Mouse (Mus musculus) forebrain, embryonic 11.5 days (tissue): Measurements from ENCODE around the gene Trpv6. TPM values are rescaled to one million over a fixed set of nuclear protein-coding genes. Genes with fewer than 3 reads are reported as not detected.

Source experiments
- ATAC-seq: fragments of 200-750 bp; cut with Nextera tagmentation; replicated peaks from 2 replicates; pipeline ENCODE4 v1.8.0; 2017; ENCODE audit warnings: moderate TSS enrichment; ENCODE audit not compliant: low FRiP score
- DNase-seq: peaks from one replicate; pipeline ENCODE4 v3.0.0-alpha.2; 2017; ENCODE audit warnings: low spot score
- H3K27ac ChIP-seq: fragments of 300-500 bp; sonication (generic); 2 replicates; pipeline ENCODE4 v1.5.1; 2014; ENCODE audit warnings: low read depth, low read length
- H3K27me3 ChIP-seq: fragments of 300-500 bp; sonication (generic); 2 replicates; pipeline ENCODE4 v1.6.1; 2014; ENCODE audit warnings: mild to moderate bottlenecking, low read length, mixed read lengths; ENCODE audit not compliant: control insufficient read depth, insufficient read depth
- H3K36me3 ChIP-seq: fragments of 300-500 bp; sonication (generic); 2 replicates; pipeline ENCODE4 v1.6.1; 2014; ENCODE audit warnings: mild to moderate bottlenecking, low read length, moderate library complexity, mixed read lengths; ENCODE audit not compliant: control insufficient read depth, insufficient read depth
- H3K4me1 ChIP-seq: fragments of 300-500 bp; sonication (generic); replicated peaks from 2 replicates; pipeline ENCODE4 v1.6.1; 2014; ENCODE audit warnings: low read length, mixed read lengths; ENCODE audit not compliant: control insufficient read depth, insufficient read depth
- H3K4me2 ChIP-seq: fragments of 300-500 bp; sonication (generic); 2 replicates; pipeline ENCODE4 v1.6.1; 2014; ENCODE audit warnings: low read depth, mild to moderate bottlenecking, low read length, moderate library complexity, mixed read lengths; ENCODE audit not compliant: severe bottlenecking
- H3K4me3 ChIP-seq: fragments of 300-500 bp; sonication (generic); 2 replicates; pipeline ENCODE4 v1.5.1; 2014; ENCODE audit warnings: low read depth, low read length
- H3K9ac ChIP-seq: fragments of 300-500 bp; sonication (generic); 2 replicates; pipeline ENCODE4 v1.6.1; 2014; ENCODE audit warnings: low read length
- H3K9me3 ChIP-seq: fragments of 300-500 bp; sonication (generic); 2 replicates; pipeline ENCODE4 v1.6.1; 2016; ENCODE audit warnings: low read length, mixed read lengths; ENCODE audit not compliant: control insufficient read depth
- WGBS: fragments of 180-500 bp; shearing (Covaris S2); extraction: QIAGEN DNeasy Blood & Tissue Kit; methylation state at CpG from one replicate; pipeline ENCODE4 v1.1.7; 2014; 5-methylcytosine and 5-hydroxymethylcytosine counted together
- polyA plus RNA-seq: library from polyadenylated mRNA; unstranded; fragments of >200 nt; fragmentation: Nextera tagmentation; extraction: Ambion mirVana; gene quantifications from 2 replicates; pipeline ENCODE4 v1.2.1, GENCODE M21; 2014

Gene Trpv6
- polyA plus RNA-seq, 1 experiment from 2014 or later, result 0.27 TPM

DNA sequence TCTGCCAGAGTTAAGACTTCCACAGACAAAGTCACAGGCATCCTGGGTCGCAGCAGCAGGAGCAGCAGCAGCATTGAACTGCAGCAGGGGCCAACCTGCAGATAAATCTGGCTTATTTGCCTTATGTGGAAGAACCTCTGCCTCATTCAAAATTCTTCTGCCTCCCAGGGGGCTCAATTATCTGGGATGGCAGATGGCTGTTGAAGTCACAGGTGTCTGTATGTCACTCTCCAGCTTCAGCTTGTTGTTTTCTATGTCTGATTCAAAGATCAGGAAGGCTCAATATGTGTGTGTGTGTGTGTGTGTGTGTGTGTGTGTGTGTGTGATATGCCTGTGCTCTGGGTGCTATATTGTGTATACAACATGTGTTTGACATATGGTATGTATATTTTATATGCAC, 1.2 kb upstream of the Trpv6 start:
- Histone ChIP-seq H3K27me3 (no peaks in the 10 kb centered on the region), H3K9ac (no peak overlapping the region), H3K4me2 (no peak overlapping the region), H3K4me1 (no peaks in the 10 kb centered on the region), H3K9me3 (no peaks in the 10 kb centered on the region), H3K4me3 (no peak overlapping the region), H3K36me3 (no peaks in the 10 kb centered on the region), H3K27ac (no peak overlapping the region)
- WGBS, result 18% methylated on average over 1 of the region's 1 CpGs
- ATAC-seq (no peak), DNase-seq (no peak)

DNA sequence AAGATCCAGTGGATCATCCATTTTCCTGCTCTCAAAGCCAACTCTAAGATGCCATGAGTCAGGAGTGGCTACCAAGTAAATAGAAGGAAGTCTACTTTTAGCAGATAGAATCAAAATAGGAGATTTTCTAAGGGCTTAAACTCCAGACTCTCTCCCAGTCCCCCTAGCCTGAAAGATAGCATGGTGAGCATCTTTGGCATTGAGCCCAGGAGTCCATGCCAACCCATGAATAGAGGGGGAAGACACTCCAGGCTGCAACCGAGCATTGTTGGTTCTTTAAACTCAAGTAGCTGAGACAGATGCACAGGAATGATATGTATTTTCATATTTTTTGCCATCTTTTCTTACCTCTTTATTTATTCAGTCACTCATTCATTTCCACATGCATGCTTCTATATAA, 994 bp downstream of the Trpv6 start:
- Histone ChIP-seq H3K4me2 (no peak overlapping the region), H3K9ac (no peak overlapping the region), H3K9me3 (no peaks in the 10 kb centered on the region), H3K4me3 (no peak overlapping the region), H3K36me3 (no peaks in the 10 kb centered on the region), H3K27me3 (no peaks in the 10 kb centered on the region), H3K27ac (no peak overlapping the region), H3K4me1 (no peaks in the 10 kb centered on the region)
- ATAC-seq, result no peak
- WGBS, result 56% methylated on average over 1 of the region's 1 CpGs
- no peak for DNase-seq

DNA sequence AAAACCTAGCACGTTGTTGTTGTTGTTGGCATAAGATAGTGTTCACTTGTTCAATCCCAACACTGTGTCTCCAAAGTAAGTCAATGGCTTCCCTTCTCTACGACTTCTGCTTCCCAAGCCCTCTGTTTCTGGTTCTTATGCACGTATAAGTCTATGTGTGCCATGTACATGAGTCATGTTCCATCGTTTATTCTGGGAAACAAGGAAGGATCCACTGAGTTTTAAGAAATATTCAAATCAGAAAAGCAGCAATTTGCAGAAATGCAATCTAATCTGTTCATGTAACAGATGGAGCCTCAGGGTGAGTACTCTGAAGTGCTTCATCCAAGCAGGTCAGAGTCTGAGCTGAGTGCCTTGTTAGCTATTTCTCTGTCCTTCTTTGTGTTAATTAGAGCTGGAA, 4.7 kb downstream of the Trpv6 start:
- no peaks in the 10 kb centered on the region for H3K27me3 ChIP-seq
- H3K27ac ChIP-seq, result no peak overlapping the region
- ATAC-seq (no peak), DNase-seq (no peak)
- no peaks in the 10 kb centered on the region for H3K36me3 ChIP-seq
- H3K4me3 ChIP-seq, result no peak overlapping the region
- H3K9me3 ChIP-seq, result no peaks in the 10 kb centered on the region
- H3K4me1 ChIP-seq, result no peaks in the 10 kb centered on the region
- WGBS, result 81% methylated on average over 4 of the region's 4 CpGs
- no peak overlapping the region for H3K9ac ChIP-seq
- no peak overlapping the region for H3K4me2 ChIP-seq

DNA sequence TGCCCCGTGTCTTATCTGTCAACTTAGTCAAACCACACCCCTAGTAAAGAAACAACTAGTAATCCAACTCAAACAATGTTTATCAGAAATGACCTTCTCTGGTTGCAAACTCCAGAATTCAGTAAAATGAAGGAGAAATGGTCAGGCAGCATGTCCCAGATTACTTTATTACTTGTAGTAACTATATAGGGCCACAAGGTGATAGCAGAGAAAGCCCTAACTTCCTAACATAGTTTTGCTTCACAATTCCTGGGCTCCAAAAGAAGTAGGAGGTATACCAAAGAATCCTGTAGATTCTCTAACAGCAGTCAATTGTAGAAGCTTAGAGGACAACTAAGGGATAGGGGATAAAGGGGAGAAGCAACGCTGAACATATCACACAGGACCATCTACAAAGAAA, 5.4 kb downstream of the Trpv6 start:
- WGBS, result 76% methylated on average over 2 of the region's 2 CpGs
- Histone ChIP-seq H3K4me2 (no peak overlapping the region), H3K27ac (no peak overlapping the region), H3K9me3 (no peaks in the 10 kb centered on the region), H3K36me3 (no peaks in the 10 kb centered on the region), H3K4me3 (no peak overlapping the region), H3K4me1 (no peaks in the 10 kb centered on the region), H3K27me3 (no peaks in the 10 kb centered on the region), H3K9ac (no peak overlapping the region)
- ATAC-seq (no peak), DNase-seq (no peak)

DNA sequence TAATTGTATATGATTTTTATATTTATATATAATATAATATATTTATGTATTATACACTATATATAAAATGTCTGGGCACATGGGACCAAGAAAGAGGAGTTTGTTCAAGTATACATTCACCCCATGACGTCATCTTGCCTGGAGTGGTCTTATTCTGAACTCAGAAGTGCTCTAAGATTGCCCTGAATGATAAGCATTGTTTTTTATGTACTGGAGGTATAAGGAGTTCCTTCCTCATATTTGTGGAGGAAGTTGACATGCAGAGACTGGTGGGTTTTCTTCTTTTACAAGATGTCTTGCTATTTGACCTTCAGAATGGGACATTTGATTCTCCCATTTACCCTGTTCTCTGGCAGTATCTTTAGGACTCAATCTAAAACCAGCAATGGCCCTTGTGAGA, 8.0 kb downstream of the Trpv6 start:
- no peak overlapping the region for H3K27ac ChIP-seq
- no peaks in the 10 kb centered on the region for H3K9me3 ChIP-seq
- H3K36me3 ChIP-seq, result no peaks in the 10 kb centered on the region
- H3K4me3 ChIP-seq, result no peak overlapping the region
- no peaks in the 10 kb centered on the region for H3K4me1 ChIP-seq
- no peak overlapping the region for H3K9ac ChIP-seq
- H3K4me2 ChIP-seq, result no peak overlapping the region
- 86% methylated on average over 1 of the region's 1 CpGs for WGBS
- no peaks in the 10 kb centered on the region for H3K27me3 ChIP-seq
- DNase-seq (no peak), ATAC-seq (no peak)

DNA sequence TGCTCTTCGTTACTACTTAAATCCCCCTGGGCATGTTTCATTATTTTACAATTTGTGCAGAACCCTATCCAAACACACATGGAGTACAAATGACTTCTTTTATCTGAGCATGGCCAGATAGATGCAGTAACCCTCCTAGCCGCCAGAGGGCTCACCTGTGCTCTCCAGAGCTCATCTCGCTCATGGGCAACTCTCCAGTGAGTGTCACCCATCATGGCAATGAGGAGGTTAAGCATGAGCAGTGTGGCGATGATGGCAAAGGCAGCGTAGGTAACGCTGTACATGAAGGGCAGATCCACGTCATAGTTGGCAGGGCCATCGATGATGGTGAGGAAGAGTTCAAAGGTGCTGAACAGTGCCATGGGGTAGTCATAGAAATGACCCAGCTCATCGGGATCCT, 13.5 kb downstream of the Trpv6 start:
- H3K27me3 ChIP-seq, result no peaks in the 10 kb centered on the region
- H3K27ac ChIP-seq, result no peak overlapping the region
- H3K4me3 ChIP-seq, result no peak overlapping the region
- no peak overlapping the region for H3K4me2 ChIP-seq
- WGBS, result 70% methylated on average over 9 of the region's 9 CpGs
- peak; percentile 28; the same call in 1 of the 2 replicates for ATAC-seq
- DNase-seq, result no peak
- no peaks in the 10 kb centered on the region for H3K9me3 ChIP-seq
- no peak overlapping the region for H3K9ac ChIP-seq
- no peaks in the 10 kb centered on the region; the same call in 1 of the 2 replicates for H3K36me3 ChIP-seq
- no peaks in the 10 kb centered on the region for H3K4me1 ChIP-seq

DNA sequence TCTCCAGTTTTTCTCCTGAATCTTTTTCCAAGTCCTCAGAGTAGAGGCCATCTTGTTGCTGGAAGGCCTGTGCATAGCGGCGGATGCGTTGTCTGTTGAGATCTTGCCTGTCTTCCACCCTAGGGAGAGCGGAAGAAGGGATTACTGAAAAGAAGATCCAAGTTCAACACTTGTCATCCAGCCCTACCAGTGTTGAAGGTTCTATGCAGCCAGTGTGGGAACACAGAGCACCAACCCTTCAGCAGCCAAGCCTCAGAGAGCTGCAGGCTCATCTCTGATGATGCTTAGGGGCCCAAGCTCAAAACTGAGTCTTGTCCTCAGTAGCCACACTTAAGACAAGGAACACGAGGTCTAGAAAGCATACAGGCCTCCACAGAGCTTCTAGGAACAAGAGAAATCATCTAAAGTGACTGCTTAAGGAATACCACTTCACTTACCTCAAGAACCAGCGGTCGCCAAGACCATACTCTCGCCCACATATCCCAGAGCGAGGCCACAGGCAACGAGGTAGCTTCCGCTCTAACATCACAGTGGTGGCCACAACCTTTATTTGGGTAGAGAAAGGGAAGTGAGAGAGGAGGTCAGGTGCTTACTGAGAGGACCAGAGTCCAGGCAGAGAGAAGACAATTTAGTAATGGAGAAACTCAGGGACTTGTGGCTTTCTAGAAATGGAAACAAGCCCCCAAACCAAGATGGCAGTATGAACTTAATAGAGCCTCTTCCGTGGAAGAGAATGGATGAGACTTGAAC, 14.8 kb downstream of the Trpv6 start:
- 89% methylated on average over 12 of the region's 12 CpGs for WGBS
- Histone ChIP-seq H3K27ac (no peak overlapping the region), H3K9me3 (no peaks in the 10 kb centered on the region), H3K4me3 (no peak overlapping the region), H3K36me3 (no peaks in the 10 kb centered on the region; the same call in 1 of the 2 replicates), H3K27me3 (no peaks in the 10 kb centered on the region), H3K4me1 (no peaks in the 10 kb centered on the region), H3K9ac (no peak overlapping the region), H3K4me2 (no peak overlapping the region)
- ATAC-seq (no peak), DNase-seq (no peak)

DNA sequence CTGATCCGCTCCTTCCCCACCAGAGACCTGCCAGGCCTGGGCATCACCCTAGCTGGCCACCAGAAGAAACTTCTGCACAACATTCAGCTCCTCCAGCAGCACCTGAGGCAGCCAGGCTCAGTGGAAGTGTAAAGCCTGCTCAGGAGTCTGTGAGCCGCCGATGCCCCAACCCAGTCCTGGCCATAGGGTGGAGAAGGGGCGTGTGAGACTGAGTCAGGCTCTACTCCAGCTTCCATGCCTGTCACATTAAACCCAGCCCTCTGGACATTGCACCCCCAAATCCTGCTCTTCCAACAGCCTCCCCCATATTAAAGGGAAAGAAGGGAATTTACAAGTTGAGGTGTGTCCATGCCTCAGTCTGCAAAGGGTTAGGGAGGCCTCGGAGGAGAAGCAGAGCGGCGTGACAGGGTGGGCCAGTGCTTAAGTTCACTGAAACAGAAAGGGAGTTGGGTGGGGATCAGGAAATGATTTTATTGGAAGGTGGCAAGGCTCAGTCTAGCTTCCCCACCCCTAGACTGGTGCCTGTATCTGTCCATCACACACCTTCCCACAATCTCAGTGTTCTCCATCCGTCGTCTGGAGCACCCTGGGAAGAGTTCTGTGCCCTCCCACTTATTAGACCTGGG, 15.9 kb downstream of the Trpv6 start:
- 92% methylated on average over 9 of the region's 9 CpGs for WGBS

DNA sequence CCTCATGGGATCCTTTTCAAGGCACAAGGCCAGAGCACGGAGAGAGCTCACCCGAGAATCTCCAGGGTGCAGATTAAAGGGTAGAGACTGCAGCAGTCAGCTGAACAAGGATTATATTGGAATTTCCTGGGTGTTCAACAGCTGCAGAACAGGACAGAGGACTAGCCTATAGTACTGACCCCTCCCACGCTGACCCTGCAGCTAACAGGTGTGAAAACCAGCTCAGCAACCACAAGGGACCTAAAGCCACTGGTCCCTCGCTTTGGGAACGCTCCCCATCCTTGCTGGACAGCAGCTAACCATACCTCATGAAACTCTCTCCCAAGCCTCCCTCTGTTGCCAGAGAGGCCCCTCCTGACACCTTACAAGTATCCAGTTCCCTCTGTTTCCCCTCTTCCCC, 28.6 kb downstream of the Trpv6 start:
- Histone ChIP-seq H3K27ac (no peak overlapping the region), H3K4me2 (no peak overlapping the region), H3K4me3 (no peak overlapping the region), H3K36me3 (no peaks in the 10 kb centered on the region), H3K4me1 (peaks cover 2% of the 10 kb centered on the region; the same call in 1 of the 2 replicates), H3K9ac (no peak overlapping the region), H3K27me3 (no peaks in the 10 kb centered on the region), H3K9me3 (no peaks in the 10 kb centered on the region)
- DNase-seq (no peak), ATAC-seq (no peak)
- 55% methylated on average over 5 of the region's 5 CpGs for WGBS

More for the DNA sequence above, 15.9 kb downstream of the Trpv6 start:
- DNase-seq (no peak), ATAC-seq (no peak)
- Histone ChIP-seq H3K4me3 (no peak overlapping the region), H3K27me3 (no peaks in the 10 kb centered on the region), H3K9me3 (no peaks in the 10 kb centered on the region), H3K36me3 (no peaks in the 10 kb centered on the region; the same call in 1 of the 2 replicates), H3K9ac (no peak overlapping the region), H3K27ac (no peak overlapping the region), H3K4me1 (no peaks in the 10 kb centered on the region), H3K4me2 (no peak overlapping the region)
